Mouse (Mus musculus): Measurements from ENCODE around the gene Slc4a4.
A peak's percentile ranks its signal among the peaks of the same experiment; 100 is the strongest.

The Slc4a4 gene

GRCm38 (mm10) chr5:88916501-88916971 lies 29.9 kb downstream of the Slc4a4 start:
- no peak for DNase-seq (ENCODE audit: extremely low spot score, low spot score)

GRCm38 (mm10) chr5:88917221-88917620 lies 30.6 kb downstream of the Slc4a4 start:
- DNase-seq (ENCODE audit: extremely low spot score, low spot score), result no peak

GRCm38 (mm10) chr5:88917630-88918029 lies 31.0 kb downstream of the Slc4a4 start:
- DNase-seq (ENCODE audit: extremely low spot score, low spot score), result no peak

GRCm38 (mm10) chr5:88918538-88918937 lies 31.9 kb downstream of the Slc4a4 start:
- DNase-seq (ENCODE audit: extremely low spot score, low spot score), result no peak

GRCm38 (mm10) chr5:88925576-88925975 lies 39.0 kb downstream of the Slc4a4 start:
- no peak for DNase-seq (ENCODE audit: extremely low spot score, low spot score)

GRCm38 (mm10) chr5:88928201-88928916 lies 41.7 kb downstream of the Slc4a4 start:
- peak; percentile 27 for DNase-seq (ENCODE audit: extremely low spot score, low spot score)

- DNase-seq (ENCODE audit: extremely low spot score, low spot score), result peak; percentile 31
Observed at GRCm38 (mm10) chr5:88929392-88930094, 42.9 kb downstream of the Slc4a4 start.

GRCm38 (mm10) chr5:88930129-88930528 lies 43.5 kb downstream of the Slc4a4 start:
- DNase-seq (ENCODE audit: extremely low spot score, low spot score), result no peak

- DNase-seq (ENCODE audit: extremely low spot score, low spot score), result peak; percentile 14
Observed at GRCm38 (mm10) chr5:88930611-88931010, 44.0 kb downstream of the Slc4a4 start.

- DNase-seq (ENCODE audit: extremely low spot score, low spot score), result no peak
Observed at GRCm38 (mm10) chr5:88931176-88931575, 44.6 kb downstream of the Slc4a4 start.

- DNase-seq (ENCODE audit: extremely low spot score, low spot score), result no peak
Observed at GRCm38 (mm10) chr5:88933454-88933853, 46.8 kb downstream of the Slc4a4 start.

GRCm38 (mm10) chr5:88933946-88934345 lies 47.3 kb downstream of the Slc4a4 start:
- DNase-seq (ENCODE audit: extremely low spot score, low spot score), result no peak

GRCm38 (mm10) chr5:88938208-88938607 lies 51.6 kb downstream of the Slc4a4 start:
- no peak for DNase-seq (ENCODE audit: extremely low spot score, low spot score)

GRCm38 (mm10) chr5:88939151-88939550 lies 52.5 kb downstream of the Slc4a4 start:
- DNase-seq (ENCODE audit: extremely low spot score, low spot score), result no peak

- DNase-seq (ENCODE audit: extremely low spot score, low spot score), result no peak
Observed at GRCm38 (mm10) chr5:88939782-88940181, 53.2 kb downstream of the Slc4a4 start.

GRCm38 (mm10) chr5:88941905-88942304 lies 55.3 kb downstream of the Slc4a4 start:
- no peak for DNase-seq (ENCODE audit: extremely low spot score, low spot score)

GRCm38 (mm10) chr5:88945661-88946339 lies 59.2 kb downstream of the Slc4a4 start:
- DNase-seq (ENCODE audit: extremely low spot score, low spot score), result no peak

GRCm38 (mm10) chr5:88950337-88950736 lies 63.7 kb downstream of the Slc4a4 start:
- no peak for DNase-seq (ENCODE audit: extremely low spot score, low spot score)

GRCm38 (mm10) chr5:88952757-88953577 lies 66.3 kb downstream of the Slc4a4 start:
- DNase-seq (ENCODE audit: extremely low spot score, low spot score), result no peak

GRCm38 (mm10) chr5:88957735-88958134 lies 71.1 kb downstream of the Slc4a4 start:
- DNase-seq (ENCODE audit: extremely low spot score, low spot score), result no peak

- DNase-seq (ENCODE audit: extremely low spot score, low spot score), result no peak
Observed at GRCm38 (mm10) chr5:88958966-88959365, 72.3 kb downstream of the Slc4a4 start.
